Mouse (Mus musculus) midbrain, embryonic 15.5 days (tissue): ENCODE measurements around the gene Gm20388. TPM values are rescaled to one million over a fixed set of nuclear protein-coding genes. Genes with fewer than 3 reads are reported as not detected.

Source experiments
- ATAC-seq: fragments of 200-750 bp; cut with Nextera tagmentation; replicated peaks from 2 replicates; pipeline ENCODE4 v1.8.0; 2017; ENCODE audit warnings: moderate TSS enrichment
- H3K27ac ChIP-seq: fragments of 300-500 bp; sonication (generic); 2 replicates; pipeline ENCODE4 v1.5.1; 2015; ENCODE audit warnings: mild to moderate bottlenecking, inconsistent platforms
- H3K27me3 ChIP-seq: fragments of 300-500 bp; sonication (generic); replicated peaks from 2 replicates; pipeline ENCODE4 v1.6.1; 2015; ENCODE audit warnings: inconsistent platforms
- H3K36me3 ChIP-seq: fragments of 300-500 bp; sonication (generic); replicated peaks from 2 replicates; pipeline ENCODE4 v1.6.1; 2015; ENCODE audit warnings: inconsistent platforms
- H3K4me1 ChIP-seq: fragments of 300-500 bp; sonication (generic); 2 replicates; pipeline ENCODE4 v1.6.1; 2015; ENCODE audit warnings: inconsistent platforms
- H3K4me2 ChIP-seq: fragments of 300-500 bp; sonication (generic); 2 replicates; pipeline ENCODE4 v1.6.1; 2015; ENCODE audit warnings: inconsistent platforms, mild to moderate bottlenecking, moderate library complexity
- H3K4me3 ChIP-seq: fragments of 300-500 bp; sonication (generic); 2 replicates; pipeline ENCODE4 v1.5.1; 2015; ENCODE audit warnings: mild to moderate bottlenecking, inconsistent platforms
- H3K9ac ChIP-seq: fragments of 300-500 bp; sonication (generic); 2 replicates; pipeline ENCODE4 v1.6.1; 2015; ENCODE audit warnings: mild to moderate bottlenecking, inconsistent platforms
- H3K9me3 ChIP-seq: fragments of 300-500 bp; sonication (generic); 2 replicates; pipeline ENCODE4 v1.6.1; 2016; ENCODE audit warnings: inconsistent platforms
- WGBS: fragments of 180-500 bp; shearing (Covaris S2); methylation state at CpG from one replicate; pipeline ENCODE4 v1.1.7; 2015; ENCODE audit warnings: mixed read lengths; 5-methylcytosine and 5-hydroxymethylcytosine counted together
- polyA plus RNA-seq: library from polyadenylated mRNA; unstranded; fragments of >200 nt; fragmentation: Nextera tagmentation; extraction: Ambion mirVana; gene quantifications from 2 replicates; pipeline ENCODE4 v1.2.1, GENCODE M21; 2015

The Gm20388 gene
- polyA plus RNA-seq, 1 experiment from 2014 or later, result 5.6 TPM

DNA sequence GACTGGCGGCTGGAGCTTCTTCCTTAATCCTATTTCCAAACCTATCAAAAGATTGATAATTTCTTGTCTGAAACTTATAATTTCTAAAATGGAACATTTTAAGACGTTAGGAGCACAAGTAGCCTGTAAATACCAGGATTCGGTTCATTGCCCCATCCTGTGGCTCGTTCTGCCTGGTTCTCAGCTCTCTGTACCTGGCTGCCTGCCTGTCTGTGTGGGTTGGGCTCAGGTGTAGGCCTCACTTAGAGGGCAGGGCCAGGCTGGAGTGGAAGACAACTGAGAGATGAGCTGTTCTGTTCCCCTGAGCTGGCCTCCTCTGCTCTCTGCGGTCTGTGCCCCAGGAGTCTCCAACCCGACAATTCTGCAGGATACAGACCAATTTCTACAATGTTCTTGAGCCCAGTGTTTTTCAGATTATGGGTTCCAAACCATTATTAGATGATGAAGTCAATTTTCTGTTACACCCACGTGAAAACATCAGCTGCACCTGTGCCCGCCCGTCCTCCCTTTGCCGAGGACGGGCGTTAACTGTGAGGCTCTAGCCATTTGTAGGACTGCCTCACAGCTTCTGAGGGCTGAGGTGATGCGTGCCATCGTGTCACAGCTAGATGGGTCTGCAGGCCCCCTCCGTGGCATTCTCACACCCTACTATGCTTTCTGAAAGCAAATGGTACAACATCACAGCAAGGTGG, 4392.7 kb downstream of the Gm20388 start:
- H3K4me2 ChIP-seq, result no peak overlapping the region
- 0 out of 2 replicates have a peak, but pooled peaks cover 8% of the 10 kb centered on the region for H3K4me1 ChIP-seq
- H3K9me3 ChIP-seq, result no peaks in the 10 kb centered on the region
- H3K27me3 ChIP-seq, result no peaks in the 10 kb centered on the region
- no peak for ATAC-seq
- H3K4me3 ChIP-seq, result no peak overlapping the region
- H3K27ac ChIP-seq, result no peak overlapping the region
- H3K9ac ChIP-seq, result no peak overlapping the region
- no peaks in the 10 kb centered on the region; the same call in 1 of the 2 replicates for H3K36me3 ChIP-seq
- WGBS, result 87% methylated on average over 15 of the region's 15 CpGs

DNA sequence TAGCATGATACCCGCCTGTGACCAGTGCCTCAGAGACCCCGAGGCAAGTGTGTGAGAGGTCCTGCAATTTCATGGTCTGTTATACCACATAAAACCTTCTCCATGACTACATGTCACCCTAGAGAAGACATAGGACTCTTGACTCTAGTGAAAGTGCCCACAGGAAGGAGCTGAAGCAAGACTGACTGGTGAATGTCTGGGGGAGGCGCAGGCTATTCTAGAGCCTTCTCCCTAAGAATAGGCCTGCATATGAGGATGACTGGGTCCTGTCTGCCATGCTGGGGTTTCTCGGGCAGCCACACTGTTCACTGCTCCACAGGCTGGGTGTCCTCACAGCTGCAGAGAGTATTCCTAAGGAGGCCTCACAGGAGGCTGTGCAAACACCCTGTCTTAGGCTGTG, 4393.5 kb downstream of the Gm20388 start:
- Histone ChIP-seq H3K4me3 (no peak overlapping the region), H3K4me2 (no peak overlapping the region), H3K27ac (no peak overlapping the region), H3K9me3 (no peaks in the 10 kb centered on the region), H3K9ac (no peak overlapping the region), H3K27me3 (no peaks in the 10 kb centered on the region), H3K4me1 (0 out of 2 replicates have a peak, but pooled peaks cover 8% of the 10 kb centered on the region), H3K36me3 (no peaks in the 10 kb centered on the region; the same call in 1 of the 2 replicates)
- ATAC-seq, result no peak
- WGBS, result 78% methylated on average over 4 of the region's 4 CpGs

DNA sequence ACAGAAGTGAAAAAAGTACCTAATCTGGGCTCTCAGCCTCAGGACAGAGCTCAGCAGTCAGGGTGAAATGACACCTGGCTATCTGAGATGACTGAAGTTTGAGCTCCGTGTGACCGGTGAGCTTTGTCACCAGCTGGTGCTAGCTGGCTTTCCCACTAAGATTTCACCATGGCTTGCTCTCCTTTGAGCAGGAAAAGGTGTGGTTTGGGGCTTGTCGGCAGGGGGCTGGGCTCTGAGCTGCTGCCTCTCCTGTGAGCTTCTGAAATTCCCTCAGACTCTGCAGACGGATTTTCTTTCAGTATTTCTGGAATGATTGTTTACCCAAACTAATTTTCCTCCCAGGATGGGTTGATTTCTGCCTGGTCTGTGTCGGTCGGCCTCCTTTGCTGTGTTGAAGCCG, 4395.9 kb downstream of the Gm20388 start:
- H3K27ac ChIP-seq, result no peak overlapping the region
- WGBS, result 62% methylated on average over 7 of the region's 7 CpGs
- H3K4me3 ChIP-seq, result no peak overlapping the region
- H3K9ac ChIP-seq, result no peak overlapping the region
- no peaks in the 10 kb centered on the region for H3K27me3 ChIP-seq
- no peak overlapping the region for H3K4me2 ChIP-seq
- H3K4me1 ChIP-seq, result 0 out of 2 replicates have a peak, but pooled peaks cover 4% of the 10 kb centered on the region
- no peaks in the 10 kb centered on the region; the same call in 1 of the 2 replicates for H3K36me3 ChIP-seq
- H3K9me3 ChIP-seq, result no peaks in the 10 kb centered on the region
- ATAC-seq, result no peak

DNA sequence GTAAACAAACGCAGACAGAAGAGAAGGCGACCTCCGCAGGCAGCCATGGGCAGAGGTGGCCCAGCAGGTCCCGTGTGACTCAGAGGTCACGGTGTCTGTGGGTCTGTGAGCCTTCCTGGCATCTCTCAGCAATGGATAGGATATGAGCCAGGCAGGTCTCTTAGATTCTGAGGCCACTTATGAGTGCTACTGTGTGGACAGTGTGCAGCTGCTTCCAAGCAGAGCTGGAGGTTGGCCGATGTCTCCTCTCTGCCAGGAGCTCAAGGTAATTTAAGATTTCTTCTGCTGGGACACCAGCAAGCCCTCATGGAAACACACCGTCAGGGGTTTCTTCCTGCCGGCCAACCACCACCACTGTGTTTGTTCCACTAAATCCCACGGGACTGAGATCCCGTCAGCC, 4397.1 kb downstream of the Gm20388 start:
- Histone ChIP-seq H3K27ac (no peak overlapping the region), H3K4me2 (no peak overlapping the region), H3K4me3 (no peak overlapping the region), H3K27me3 (no peaks in the 10 kb centered on the region), H3K4me1 (0 out of 2 replicates have a peak, but pooled peaks cover 4% of the 10 kb centered on the region), H3K9me3 (no peaks in the 10 kb centered on the region), H3K36me3 (no peaks in the 10 kb centered on the region; the same call in 1 of the 2 replicates), H3K9ac (no peak overlapping the region)
- no peak for ATAC-seq
- 86% methylated on average over 10 of the region's 10 CpGs for WGBS

DNA sequence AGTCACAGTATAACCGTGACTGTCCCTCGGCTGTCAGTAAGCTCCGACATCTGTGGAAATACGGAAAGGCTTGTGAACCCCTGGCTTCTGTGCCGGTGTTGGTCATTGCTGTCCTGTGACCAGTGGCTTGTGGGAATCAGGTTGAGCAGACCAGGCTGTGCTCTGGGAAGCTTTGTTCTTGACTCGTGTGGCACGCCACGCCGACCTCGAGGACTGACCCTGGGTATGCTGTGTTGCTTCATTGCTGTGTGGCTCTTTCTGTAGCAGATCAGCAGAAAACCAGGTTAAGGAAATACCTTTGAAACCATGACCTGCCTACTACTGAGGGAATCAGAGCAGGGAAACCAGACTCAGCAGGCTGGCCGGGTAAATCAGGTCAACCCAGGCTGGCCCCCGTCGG, 4399.9 kb downstream of the Gm20388 start:
- H3K4me3 ChIP-seq, result no peak overlapping the region
- ATAC-seq, result no peak
- H3K9ac ChIP-seq, result no peak overlapping the region
- H3K27me3 ChIP-seq, result no peaks in the 10 kb centered on the region
- no peak overlapping the region for H3K4me2 ChIP-seq
- H3K4me1 ChIP-seq, result peaks cover 13% of the 10 kb centered on the region
- H3K27ac ChIP-seq, result no peak overlapping the region
- no peaks in the 10 kb centered on the region; the same call in 1 of the 2 replicates for H3K36me3 ChIP-seq
- 84% methylated on average over 13 of the region's 13 CpGs for WGBS
- H3K9me3 ChIP-seq, result no peaks in the 10 kb centered on the region

DNA sequence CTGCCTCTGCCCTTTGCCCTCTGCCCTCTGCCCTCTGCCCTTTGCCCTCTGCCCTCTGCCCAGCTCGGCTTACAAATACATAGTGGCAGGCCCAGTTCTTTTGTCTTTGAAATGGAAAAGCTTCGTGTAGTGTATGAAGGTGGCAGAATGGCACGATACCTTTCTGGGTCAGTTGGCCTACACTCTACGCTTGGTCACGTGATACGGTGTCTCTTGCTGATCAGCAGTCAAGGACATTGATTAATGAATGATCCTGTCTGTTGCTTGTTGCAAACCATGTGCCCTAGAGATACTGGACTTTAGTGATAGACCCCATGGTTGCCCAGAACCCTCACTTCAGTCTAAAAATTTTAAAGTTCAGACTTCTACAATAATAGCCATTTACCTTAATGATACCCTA, 4400.5 kb downstream of the Gm20388 start:
- peaks cover 12% of the 10 kb centered on the region for H3K4me1 ChIP-seq
- no peak overlapping the region for H3K4me2 ChIP-seq
- no peaks in the 10 kb centered on the region for H3K36me3 ChIP-seq
- WGBS, result 82% methylated on average over 6 of the region's 6 CpGs
- no peak overlapping the region for H3K4me3 ChIP-seq
- ATAC-seq, result no peak
- H3K27me3 ChIP-seq, result no peaks in the 10 kb centered on the region
- H3K9me3 ChIP-seq, result no peaks in the 10 kb centered on the region
- no peak overlapping the region for H3K9ac ChIP-seq
- H3K27ac ChIP-seq, result no peak overlapping the region

DNA sequence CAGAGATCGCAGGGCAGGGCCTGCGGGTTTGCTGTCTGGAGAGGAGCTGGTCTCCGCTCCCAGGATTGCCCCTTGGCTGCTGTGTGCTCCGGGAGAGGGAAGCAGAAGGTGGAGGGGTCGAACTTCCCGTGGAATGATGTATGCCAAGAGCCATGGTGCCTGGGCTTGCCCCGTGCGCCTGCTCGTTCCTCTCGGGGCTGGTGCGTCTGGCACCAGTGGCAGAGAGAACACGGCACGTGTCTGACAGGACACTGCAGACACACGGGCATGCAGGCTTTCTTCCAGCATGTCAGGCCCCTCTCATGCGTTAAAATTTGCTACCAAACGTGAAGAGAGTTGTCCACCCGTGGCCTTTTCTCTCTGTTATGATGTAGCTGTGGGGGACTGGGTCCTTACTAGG, 4401.1 kb downstream of the Gm20388 start:
- no peaks in the 10 kb centered on the region for H3K9me3 ChIP-seq
- H3K36me3 ChIP-seq, result no peaks in the 10 kb centered on the region
- H3K27me3 ChIP-seq, result no peaks in the 10 kb centered on the region
- H3K4me2 ChIP-seq, result no peak overlapping the region
- 92% methylated on average over 17 of the region's 17 CpGs for WGBS
- no peak overlapping the region for H3K4me3 ChIP-seq
- H3K4me1 ChIP-seq, result peaks cover 16% of the 10 kb centered on the region
- H3K9ac ChIP-seq, result no peak overlapping the region
- no peak overlapping the region for H3K27ac ChIP-seq
- no peak for ATAC-seq

DNA sequence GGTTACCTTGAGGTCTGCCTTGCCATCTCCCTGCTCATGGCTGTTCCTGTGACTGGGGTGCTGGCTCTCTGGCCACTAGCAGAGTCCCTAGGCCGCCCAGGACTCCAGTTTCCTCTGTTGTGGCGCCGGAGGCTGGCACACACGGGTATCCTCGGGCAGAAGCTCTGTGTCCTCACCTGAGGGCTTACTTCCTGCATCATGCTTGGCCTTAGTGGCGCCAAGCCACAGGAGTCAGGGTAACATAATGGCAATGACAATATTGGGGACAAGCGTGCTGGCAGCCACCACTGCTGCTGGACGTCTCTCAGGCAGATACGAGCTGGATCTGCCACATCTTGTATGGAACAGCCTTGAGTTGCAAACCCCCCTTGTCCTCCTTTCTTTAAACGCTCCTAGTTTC, 4401.6 kb downstream of the Gm20388 start:
- Histone ChIP-seq H3K27me3 (no peaks in the 10 kb centered on the region), H3K9ac (no peak overlapping the region), H3K4me2 (no peak overlapping the region), H3K4me1 (peaks cover 21% of the 10 kb centered on the region), H3K36me3 (no peaks in the 10 kb centered on the region), H3K27ac (no peak overlapping the region), H3K4me3 (no peak overlapping the region), H3K9me3 (no peaks in the 10 kb centered on the region)
- no peak for ATAC-seq
- 94% methylated on average over 10 of the region's 10 CpGs for WGBS

DNA sequence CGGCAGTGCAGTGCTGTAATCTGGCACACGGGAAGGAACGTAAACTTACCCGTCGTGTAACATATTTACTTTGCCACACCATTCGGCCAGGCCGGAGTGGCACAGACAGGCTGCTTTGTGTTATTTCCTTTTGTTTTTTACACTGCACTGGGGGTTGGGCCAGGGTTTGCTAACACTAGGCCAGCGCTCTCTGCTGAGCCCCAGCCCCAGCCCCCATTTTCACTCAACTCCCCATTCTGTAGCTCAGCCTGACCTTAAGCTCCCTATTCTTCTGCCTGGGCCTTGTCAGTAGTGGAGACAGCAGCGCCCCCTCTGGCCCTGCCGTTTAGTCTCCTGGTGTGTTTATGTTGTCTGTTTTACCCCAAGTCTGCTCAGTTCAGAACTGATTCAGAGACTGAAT, 4404.2 kb downstream of the Gm20388 start:
- Histone ChIP-seq H3K27ac (0 out of 2 replicates have a peak overlapping the region, but pooled peaks have one; percentile 1), H3K9me3 (no peaks in the 10 kb centered on the region), H3K4me1 (peaks cover 35% of the 10 kb centered on the region), H3K9ac (no peak overlapping the region), H3K4me2 (no peak overlapping the region), H3K4me3 (no peak overlapping the region), H3K27me3 (no peaks in the 10 kb centered on the region), H3K36me3 (no peaks in the 10 kb centered on the region)
- ATAC-seq, result no peak; the same call in 1 of the 2 replicates
- WGBS, result 17% methylated on average over 10 of the region's 10 CpGs

DNA sequence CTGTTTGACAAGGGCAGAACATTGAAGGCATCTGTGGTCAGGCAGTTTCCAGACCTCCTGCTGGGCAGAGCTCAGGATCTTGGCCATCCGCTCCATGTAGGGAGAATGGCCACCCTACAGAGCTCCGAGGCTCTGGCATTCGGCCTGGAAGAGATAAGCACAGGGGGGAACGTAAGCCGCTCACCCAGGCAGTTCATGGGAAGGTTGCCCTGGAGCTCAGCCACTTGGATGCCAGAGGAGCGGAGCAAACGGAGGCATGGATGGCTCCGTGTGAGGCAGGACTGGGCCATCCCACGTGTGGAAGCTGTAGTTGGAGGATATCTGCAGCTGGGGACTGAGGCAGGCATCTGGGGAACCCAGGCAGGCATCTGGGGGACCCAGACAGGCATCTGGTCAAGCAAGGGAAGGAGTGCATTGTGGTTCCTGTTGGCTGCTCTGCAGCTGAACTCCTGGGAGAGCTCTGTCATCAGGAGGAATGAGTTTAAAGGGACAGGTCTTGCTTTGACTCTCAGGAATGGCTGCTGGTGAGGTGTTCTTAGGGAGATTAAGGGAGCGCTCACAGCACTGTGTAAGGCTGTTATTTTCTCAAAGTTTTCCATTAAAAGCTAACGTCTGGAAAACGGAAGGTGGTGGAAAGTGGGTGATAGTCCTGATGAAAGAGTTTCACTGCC, 4406.0 kb downstream of the Gm20388 start:
- Histone ChIP-seq H3K4me2 (no peak overlapping the region), H3K4me1 (peaks cover 47% of the 10 kb centered on the region), H3K27me3 (no peaks in the 10 kb centered on the region), H3K36me3 (no peaks in the 10 kb centered on the region), H3K9ac (no peak overlapping the region), H3K27ac (peak overlapping the region; percentile 34; the same call in 1 of the 2 replicates), H3K9me3 (no peaks in the 10 kb centered on the region), H3K4me3 (no peak overlapping the region)
- WGBS, result 48% methylated on average over 12 of the region's 12 CpGs
- peak; percentile 44; the same call in 1 of the 2 replicates for ATAC-seq

DNA sequence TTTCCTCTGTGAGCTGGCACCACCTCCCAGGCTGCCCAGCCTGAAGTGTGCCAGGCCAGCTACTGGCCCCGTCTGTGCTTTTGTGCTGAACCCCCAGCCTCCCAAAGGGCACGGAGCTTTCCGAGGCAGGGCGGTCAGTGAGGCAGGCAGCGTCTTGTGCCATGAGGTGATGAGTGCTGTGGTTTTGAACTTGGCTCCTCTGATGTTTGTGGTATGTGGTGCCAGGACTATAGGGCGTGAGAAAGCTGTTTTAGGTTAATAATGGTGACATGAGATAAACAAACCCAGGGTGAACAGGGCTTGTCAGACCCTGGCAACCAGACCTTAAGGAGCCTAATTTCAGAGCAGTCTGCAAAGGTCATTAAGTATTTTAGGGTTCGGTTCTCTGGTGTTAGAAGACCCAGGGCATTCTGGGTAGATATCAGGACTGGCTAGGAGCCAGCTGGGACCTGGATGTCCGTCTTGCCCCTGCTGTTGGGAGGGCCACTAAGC, 4406.6 kb downstream of the Gm20388 start:
- H3K27ac ChIP-seq, result peak overlapping the region; percentile 34; the same call in 1 of the 2 replicates
- H3K9me3 ChIP-seq, result no peaks in the 10 kb centered on the region
- peaks cover 54% of the 10 kb centered on the region for H3K4me1 ChIP-seq
- H3K27me3 ChIP-seq, result no peaks in the 10 kb centered on the region
- WGBS, result 64% methylated on average over 8 of the region's 8 CpGs
- H3K36me3 ChIP-seq, result no peaks in the 10 kb centered on the region
- no peak overlapping the region for H3K9ac ChIP-seq
- ATAC-seq, result no peak
- H3K4me3 ChIP-seq, result no peak overlapping the region
- no peak overlapping the region for H3K4me2 ChIP-seq

DNA sequence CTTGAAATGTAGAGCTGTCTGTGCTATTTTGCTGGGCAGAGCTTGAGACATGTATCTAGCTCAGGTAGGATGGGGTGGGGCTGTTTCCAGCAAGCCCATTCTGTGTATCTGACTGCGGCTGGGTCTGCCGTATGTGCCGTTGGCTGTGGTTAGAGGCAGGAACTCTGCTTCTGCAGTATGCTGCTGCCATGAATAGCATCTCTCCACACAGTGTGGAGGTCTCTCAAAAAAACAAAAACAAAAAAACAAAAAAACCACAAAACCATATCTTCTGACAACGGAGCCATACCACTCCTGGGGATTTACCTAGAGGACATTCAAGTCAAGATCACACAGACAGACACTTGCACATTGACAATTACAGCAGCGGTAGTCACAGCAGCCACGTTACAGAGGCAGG, 4407.2 kb downstream of the Gm20388 start:
- Histone ChIP-seq H3K4me1 (peaks cover 59% of the 10 kb centered on the region), H3K9ac (no peak overlapping the region), H3K27me3 (no peaks in the 10 kb centered on the region), H3K9me3 (no peaks in the 10 kb centered on the region), H3K36me3 (no peaks in the 10 kb centered on the region), H3K4me2 (no peak overlapping the region), H3K27ac (no peak overlapping the region), H3K4me3 (no peak overlapping the region)
- ATAC-seq, result no peak
- WGBS, result 77% methylated on average over 6 of the region's 6 CpGs
